Mouse (Mus musculus): Measurements from ENCODE around the gene Etnk1.
"Not testable (repeated sequence)": the region's sequence is repeated elsewhere in the genome, so short reads cannot be mapped to it uniquely, and the experiment has no call there.

Gene Etnk1

GRCm38 (mm10) chr6:143149766-143150291 is 17.2 kb upstream of the Etnk1 start:
- no peak for DNase-seq (ENCODE audit: low read depth, low spot score)

- not testable (repeated sequence) for DNase-seq (ENCODE audit: low read depth, low spot score)
Measured at GRCm38 (mm10) chr6:143151081-143151995, 15.7 kb upstream of the Etnk1 start.

- DNase-seq (ENCODE audit: low read depth, low spot score), result no peak
Measured at GRCm38 (mm10) chr6:143152321-143152827, 14.6 kb upstream of the Etnk1 start.

DNA sequence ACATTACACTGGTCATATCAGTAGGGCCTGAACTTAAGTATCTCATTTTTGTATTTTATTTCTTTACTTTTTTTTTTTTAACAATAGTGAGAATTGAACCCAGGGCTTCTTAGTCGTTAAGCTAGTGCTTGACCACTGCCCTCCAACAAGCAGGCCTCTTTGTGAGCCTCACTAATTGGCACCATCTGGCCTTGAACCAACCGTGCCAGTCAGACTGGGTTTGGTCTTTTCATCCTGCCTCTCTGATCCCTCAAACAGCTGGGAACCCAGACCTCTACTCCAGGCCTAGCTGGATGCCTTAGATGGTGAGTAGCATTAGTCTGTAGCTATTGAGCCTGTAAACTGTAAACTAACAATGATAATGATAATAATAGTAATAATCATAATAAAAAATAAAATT is 13.9 kb upstream of the Etnk1 start:
- no peak for DNase-seq (ENCODE audit: low read depth, low spot score)

DNA sequence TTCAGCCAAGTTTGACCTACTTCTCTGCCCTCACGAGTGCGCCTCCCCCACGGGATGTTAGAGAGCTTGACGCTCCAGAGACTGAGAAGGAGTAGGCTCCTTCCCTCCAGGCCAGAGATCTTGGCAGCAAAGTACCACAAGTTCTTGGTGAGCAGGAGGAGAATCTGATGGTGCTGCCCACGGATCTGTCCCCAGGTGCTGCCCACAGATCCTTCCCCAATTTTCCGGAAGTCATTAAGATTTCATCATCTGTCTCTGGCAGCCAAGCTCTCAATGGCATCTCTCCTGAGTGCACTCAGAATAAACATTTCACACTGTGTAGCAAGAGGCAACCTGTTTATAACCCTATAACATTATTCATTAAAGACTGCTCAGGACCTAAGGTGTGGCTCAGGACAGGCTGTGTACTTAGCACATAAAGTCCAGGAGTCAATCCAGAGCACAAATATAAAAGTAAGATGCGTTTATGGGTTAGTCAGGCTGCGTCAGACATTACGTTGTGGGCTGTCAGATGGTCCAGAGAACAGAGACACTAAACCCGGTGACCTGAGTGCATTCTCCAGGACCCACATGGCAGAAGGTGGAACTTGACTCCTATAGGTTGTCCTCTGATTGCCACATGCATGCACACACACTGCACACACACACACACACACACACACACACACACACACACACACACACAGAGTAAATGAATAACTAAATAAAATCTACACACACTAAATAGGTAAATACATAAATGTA is 13.1 kb upstream of the Etnk1 start:
- no peak for DNase-seq (ENCODE audit: low read depth, low spot score)

DNA sequence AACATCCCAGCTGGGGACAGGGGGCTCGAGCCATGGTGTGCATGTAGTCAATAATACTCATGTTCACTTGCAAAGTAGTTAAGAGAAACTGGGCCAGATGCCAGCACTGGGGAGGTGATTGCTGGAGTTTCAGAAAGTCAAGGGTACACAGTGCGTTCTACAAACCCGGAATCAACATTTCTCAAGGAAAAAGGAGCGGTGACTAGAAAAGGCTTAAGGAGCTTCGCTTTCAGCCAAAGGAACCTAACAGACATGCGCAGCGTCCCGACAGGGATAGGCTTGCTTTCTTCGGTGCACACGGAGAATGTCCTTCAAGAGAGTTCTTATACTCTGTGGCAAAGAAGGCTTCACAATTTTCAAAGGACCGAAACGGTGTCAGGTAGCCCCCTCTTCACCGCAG is 12.1 kb upstream of the Etnk1 start:
- no peak for DNase-seq (ENCODE audit: low read depth, low spot score)

- DNase-seq (ENCODE audit: low read depth, low spot score), result no peak
Measured at GRCm38 (mm10) chr6:143155996-143156395, 11.0 kb upstream of the Etnk1 start.

DNA sequence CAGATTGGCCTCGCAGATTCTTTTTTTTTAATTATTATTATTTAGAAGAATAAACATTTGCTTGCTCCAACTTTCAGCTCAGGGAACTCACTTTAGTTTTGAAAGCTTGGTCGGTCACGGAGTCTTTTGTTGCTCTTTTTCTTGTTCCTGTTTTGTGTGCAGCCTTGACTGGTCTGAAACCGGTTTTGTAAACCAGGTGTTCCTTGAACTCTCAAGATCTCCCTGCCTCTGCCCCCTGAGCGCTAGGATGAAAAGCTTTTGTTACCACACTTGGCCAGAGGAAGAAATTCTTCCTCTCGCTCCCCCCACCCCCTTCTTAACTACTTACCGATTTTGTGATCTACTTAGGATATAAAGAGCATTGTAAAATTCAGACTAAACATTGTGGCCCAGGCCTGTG is 10.3 kb upstream of the Etnk1 start:
- DNase-seq (ENCODE audit: low read depth, low spot score), result no peak

- no peak for DNase-seq (ENCODE audit: low read depth, low spot score)
Measured at GRCm38 (mm10) chr6:143157401-143157800, 9.6 kb upstream of the Etnk1 start.

GRCm38 (mm10) chr6:143160572-143161231 is 6.3 kb upstream of the Etnk1 start:
- DNase-seq (ENCODE audit: low read depth, low spot score), result no peak

DNA sequence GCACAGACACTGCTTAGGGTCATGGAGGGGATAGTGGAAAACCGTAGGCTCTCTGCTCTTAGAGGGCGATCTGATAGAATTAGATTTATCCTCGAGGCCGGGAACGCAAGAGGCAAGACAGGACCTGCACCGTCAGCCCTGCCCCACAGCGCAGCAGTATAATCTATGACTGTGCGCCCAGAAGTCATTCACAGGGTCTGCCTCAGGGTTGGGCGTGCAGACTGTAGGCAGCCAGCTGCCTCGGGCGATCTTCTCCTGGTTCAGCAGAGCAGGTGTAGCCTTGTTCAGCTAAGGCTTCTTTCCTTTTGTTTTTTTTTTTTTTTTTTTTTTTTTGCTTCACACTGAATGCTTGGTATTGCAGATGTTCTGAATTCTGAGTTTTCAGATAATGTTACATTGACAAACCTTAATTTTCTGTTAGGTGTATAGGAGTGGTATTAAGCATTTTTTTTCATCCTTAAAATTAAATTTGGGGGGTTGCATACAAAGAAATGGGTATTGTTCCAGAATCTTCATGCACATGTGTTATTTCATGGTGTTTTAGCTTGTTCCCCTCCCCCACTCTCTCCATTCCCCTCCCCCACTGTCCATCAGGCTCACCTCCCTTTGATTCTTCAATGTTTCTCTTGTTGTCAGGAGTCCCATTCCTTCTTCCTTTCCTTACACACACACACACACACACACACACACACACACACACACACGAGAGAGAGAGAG is 4.7 kb upstream of the Etnk1 start:
- no peak for DNase-seq (ENCODE audit: low read depth, low spot score)

DNA sequence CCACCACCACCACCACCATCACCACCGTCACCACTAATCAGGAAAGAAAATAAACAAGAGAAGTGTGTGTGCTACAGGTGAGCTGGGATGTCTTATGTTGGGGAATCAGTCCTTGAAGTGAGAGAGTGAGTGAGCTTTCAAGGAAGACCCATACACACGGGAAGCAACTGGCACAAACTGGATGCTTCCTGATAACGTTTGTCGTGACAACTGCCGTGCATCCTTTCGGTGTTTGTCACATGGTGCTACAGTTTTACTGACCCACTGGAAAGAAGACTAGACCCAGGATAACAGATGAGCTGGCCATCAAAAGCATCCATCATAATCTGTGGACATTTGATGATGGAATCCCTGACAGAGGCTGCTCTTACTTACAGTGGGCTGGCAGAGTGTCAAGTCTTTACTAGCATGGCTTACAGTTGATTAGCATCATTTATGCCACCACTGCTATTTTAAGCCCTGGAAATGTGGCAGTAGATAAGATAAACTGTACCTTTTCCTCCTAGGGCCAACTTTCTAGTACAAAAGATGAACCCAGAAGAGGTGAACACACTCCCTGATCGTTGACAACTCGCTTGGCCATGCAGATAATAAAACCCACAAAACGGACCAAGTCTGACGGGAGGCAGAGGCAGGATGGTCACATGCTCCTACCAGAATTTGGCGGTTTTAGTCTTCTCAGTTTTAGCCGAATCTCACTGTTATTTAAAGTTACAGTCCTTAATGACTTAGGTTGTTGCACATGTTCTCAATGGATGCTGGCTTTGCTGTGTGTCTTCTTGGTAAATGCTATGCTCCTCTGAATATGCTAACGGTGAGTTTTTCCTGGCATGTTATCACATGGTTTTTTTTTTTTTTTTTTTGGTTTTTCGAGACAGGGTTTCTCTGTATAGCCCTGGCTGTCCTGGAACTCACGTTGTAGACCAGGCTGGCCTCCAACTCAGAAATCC is 2.8 kb upstream of the Etnk1 start:
- no peak for DNase-seq (ENCODE audit: low read depth, low spot score)

DNA sequence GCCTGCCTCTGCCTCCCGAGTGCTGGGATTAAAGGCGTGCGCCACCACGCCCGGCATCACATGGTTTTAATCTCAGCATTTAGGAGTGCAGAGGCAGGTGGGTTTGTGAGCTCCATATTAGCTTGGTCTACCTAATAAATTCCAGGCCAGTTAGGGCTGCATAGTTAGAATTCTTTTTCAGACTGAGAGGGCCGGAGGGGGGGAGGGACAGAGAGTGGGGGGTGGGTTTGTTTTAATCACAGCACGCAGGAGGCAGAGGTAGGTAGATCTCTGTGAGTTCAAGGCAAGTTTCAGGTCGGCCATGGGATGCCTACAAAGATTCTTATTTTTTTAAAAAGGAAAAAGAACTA is 2.1 kb upstream of the Etnk1 start:
- no peak for DNase-seq (ENCODE audit: low read depth, low spot score)

DNA sequence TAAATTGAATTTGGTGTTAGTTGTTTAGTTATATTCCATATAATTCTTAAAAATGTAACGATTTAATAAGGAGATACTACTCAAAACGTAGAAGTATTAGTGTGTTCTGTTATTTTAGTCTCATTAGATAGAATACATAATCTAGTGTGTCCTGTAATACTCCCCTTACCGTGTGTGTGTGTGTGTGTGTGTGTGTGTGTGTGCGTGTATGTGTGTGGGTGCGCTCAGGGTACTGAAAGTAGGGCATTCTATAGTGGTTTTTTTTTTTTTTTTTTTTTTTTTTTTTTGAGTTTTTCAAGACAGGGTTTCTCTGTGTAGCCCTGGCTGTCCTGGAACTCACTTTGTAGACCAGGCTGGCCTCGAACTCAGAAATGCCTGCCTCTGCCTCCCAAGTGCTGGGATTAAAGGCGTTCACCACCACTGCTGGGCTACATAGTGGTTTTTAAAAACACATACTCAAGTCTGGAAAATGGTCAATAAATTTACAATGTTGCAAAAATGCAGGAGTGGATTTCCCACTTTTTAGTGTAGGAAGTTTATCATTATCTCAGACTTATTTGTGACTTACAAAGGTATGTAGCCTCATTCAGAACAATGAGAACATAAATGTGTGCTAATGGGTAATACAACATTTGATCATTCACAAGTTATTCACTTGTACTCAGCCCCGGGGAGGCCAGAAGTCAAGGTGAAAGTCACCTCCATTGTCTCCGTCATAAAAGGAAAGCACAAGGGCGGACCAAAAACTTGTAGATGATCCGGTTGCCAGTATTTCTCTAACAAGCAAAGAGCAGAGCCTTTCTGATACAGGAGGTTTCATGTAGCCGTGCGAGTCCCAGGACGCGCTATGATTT is 1.4 kb upstream of the Etnk1 start:
- DNase-seq (ENCODE audit: low read depth, low spot score), result peak; percentile 39

DNA sequence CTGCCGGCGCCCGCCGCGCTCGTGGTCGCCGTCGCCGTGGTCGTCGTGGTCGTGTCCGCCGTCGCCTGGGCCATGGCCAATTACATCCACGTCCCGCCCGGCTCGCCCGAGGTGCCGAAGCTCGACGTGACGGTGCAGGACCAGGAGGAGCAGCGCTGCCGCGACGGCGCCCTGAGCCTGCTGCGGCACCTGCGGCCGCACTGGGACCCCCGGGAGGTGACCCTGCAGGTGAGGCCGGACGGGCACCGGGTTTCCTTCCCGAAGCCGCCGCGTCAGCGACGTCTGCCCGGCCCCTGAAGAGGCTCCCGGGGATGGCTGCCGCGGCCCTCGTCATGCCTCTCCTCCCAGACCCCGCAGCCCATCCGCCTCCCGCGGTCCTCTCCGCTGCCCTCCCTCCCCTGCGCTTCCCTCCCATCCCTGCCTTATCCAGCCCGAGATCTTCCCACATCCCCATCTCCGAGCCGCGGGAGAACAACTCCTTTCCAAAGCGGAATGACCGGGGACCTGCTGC is 443 bp downstream of the Etnk1 start:
- DNase-seq (ENCODE audit: low read depth, low spot score), result no peak

- DNase-seq (ENCODE audit: low read depth, low spot score), result peak; percentile 47
Measured at GRCm38 (mm10) chr6:143167981-143168674, 1.1 kb downstream of the Etnk1 start.

DNA sequence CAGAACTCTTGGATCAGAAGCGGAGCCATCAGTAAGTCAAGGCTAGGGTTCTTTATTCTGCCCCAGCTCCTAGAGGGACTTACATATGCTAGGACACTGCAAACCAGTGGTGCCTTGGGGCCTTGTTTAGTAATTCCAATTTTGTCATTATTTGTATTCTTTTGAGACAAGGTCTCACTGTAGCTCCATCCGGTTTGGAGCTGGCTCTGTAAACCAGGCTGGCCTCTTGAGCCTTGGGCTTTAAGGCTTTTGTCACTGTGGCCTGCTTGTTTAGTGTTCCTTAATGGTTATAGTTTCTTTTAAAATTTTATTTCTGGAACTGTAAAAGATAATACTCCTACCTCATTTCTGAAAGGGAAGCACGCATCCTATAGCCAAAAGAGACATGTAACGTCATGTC is 2.4 kb downstream of the Etnk1 start:
- DNase-seq (ENCODE audit: low read depth, low spot score), result no peak
